Mouse (Mus musculus) thymus, adult 2 months (tissue): Measurements from ENCODE around the gene Wdr75. TPM values are rescaled to one million over a fixed set of nuclear protein-coding genes. Genes with fewer than 3 reads are reported as not detected.

ENCODE experiments used
- DNase-seq: peaks from one replicate; pipeline ENCODE4 v3.0.0; 2021
- H3K27ac ChIP-seq: fragments of 200-500 bp; 2 replicates; pipeline ENCODE4 v1.5.1; 2012; ENCODE audit warnings: low read length, control low read depth; ENCODE audit not compliant: control insufficient read depth, insufficient read depth
- H3K27me3 ChIP-seq: fragments of 200-500 bp; 2 replicates; pipeline ENCODE4 v1.6.1; 2012; ENCODE audit warnings: mild to moderate bottlenecking, low read length, moderate library complexity, mixed read lengths; ENCODE audit not compliant: control insufficient read depth, insufficient read depth
- H3K36me3 ChIP-seq: fragments of 200-500 bp; 2 replicates; pipeline ENCODE4 v1.6.1; 2012; ENCODE audit warnings: mild to moderate bottlenecking, low read length, moderate library complexity; ENCODE audit not compliant: control insufficient read depth, insufficient read depth
- H3K4me1 ChIP-seq: fragments of 200-500 bp; replicated peaks from 2 replicates; pipeline ENCODE4 v1.6.1; 2012; ENCODE audit warnings: low read length; ENCODE audit not compliant: control insufficient read depth, insufficient read depth
- H3K4me3 ChIP-seq: fragments of 200-500 bp; 2 replicates; pipeline ENCODE4 v1.5.1; 2012; ENCODE audit warnings: mild to moderate bottlenecking, low read length, control low read depth, moderate library complexity; ENCODE audit not compliant: control insufficient read depth, insufficient read depth
- CTCF ChIP-seq: fragments of 200-500 bp; IDR thresholded peaks from 2 replicates; pipeline ENCODE4 v1.5.1; 2012; ENCODE audit warnings: mild to moderate bottlenecking, control low read depth, low read length, moderate library complexity, borderline replicate concordance; ENCODE audit not compliant: control insufficient read depth, poor library complexity, insufficient read depth; ENCODE audit errors: extremely low read depth
- POLR2A ChIP-seq: fragments of 200-500 bp; IDR thresholded peaks from 2 replicates; pipeline ENCODE4 v1.6.1; 2012; ENCODE audit warnings: mild to moderate bottlenecking, low read length, control low read depth, moderate library complexity; ENCODE audit not compliant: control insufficient read depth, poor library complexity, insufficient read depth; ENCODE audit errors: extremely low read depth
- WGBS: fragments of 180-500 bp; shearing (Covaris S2); methylation state at CpG from one replicate; pipeline ENCODE4 v1.1.7; 2018; 5-methylcytosine and 5-hydroxymethylcytosine counted together
- polyA plus RNA-seq: library from polyadenylated mRNA; depleted of rRNA; stranded (reverse); fragments of >200 nt; gene quantifications from 2 replicates; pipeline ENCODE4 v1.2.3, GENCODE M21; 2012

The Wdr75 gene
- polyA plus RNA-seq, 1 experiment: 76.2 TPM

GRCm38 (mm10) chr1:45860349-45860748, 65.4 kb downstream of the Wdr75 start:
- DNase-seq: no peak
- Histone ChIP-seq H3K36me3 (no peaks in the 10 kb centered on the region), H3K4me3 (no peak overlapping the region), H3K4me1 (no peaks in the 10 kb centered on the region), H3K27me3 (no peaks in the 10 kb centered on the region), H3K27ac (no peak overlapping the region)
- TF ChIP-seq CTCF (no peak), POLR2A (no peak)
- WGBS: 44% methylated on average over 5 of the region's 5 CpGs

- H3K4me1 ChIP-seq: no peaks in the 10 kb centered on the region
- H3K4me3 ChIP-seq: no peak overlapping the region
These were observed 66.2 kb downstream of the Wdr75 start for GRCm38 (mm10) chr1:45861162-45861561.

GRCm38 (mm10) chr1:45863641-45864040, 68.7 kb downstream of the Wdr75 start:
- Histone ChIP-seq H3K4me3 (no peak overlapping the region), H3K27ac (no peak overlapping the region), H3K27me3 (no peaks in the 10 kb centered on the region), H3K36me3 (no peaks in the 10 kb centered on the region), H3K4me1 (no peaks in the 10 kb centered on the region)
- TF ChIP-seq POLR2A (no peak), CTCF (no peak)
- WGBS: 94% methylated on average over 3 of the region's 3 CpGs
- no peak for DNase-seq

More at GRCm38 (mm10) chr1:45861162-45861561, 66.2 kb downstream of the Wdr75 start:
- H3K36me3 ChIP-seq: no peaks in the 10 kb centered on the region
- DNase-seq: no peak
- H3K27me3 ChIP-seq: no peaks in the 10 kb centered on the region
- TF ChIP-seq POLR2A (no peak), CTCF (no peak)
- H3K27ac ChIP-seq: no peak overlapping the region

GRCm38 (mm10) chr1:45864564-45865014, 69.6 kb downstream of the Wdr75 start:
- DNase-seq: no peak
- WGBS: 66% methylated on average over 4 of the region's 4 CpGs
- Histone ChIP-seq H3K36me3 (no peaks in the 10 kb centered on the region), H3K27me3 (no peaks in the 10 kb centered on the region), H3K4me1 (no peaks in the 10 kb centered on the region), H3K27ac (no peak overlapping the region), H3K4me3 (no peak overlapping the region)
- TF ChIP-seq CTCF (no peak), POLR2A (no peak)

GRCm38 (mm10) chr1:45865316-45865715, 70.3 kb downstream of the Wdr75 start:
- no peak overlapping the region for H3K27ac ChIP-seq
- 65% methylated on average over 1 of the region's 1 CpGs for WGBS
- H3K4me3 ChIP-seq: no peak overlapping the region
- TF ChIP-seq POLR2A (no peak), CTCF (no peak)
- no peaks in the 10 kb centered on the region for H3K36me3 ChIP-seq
- no peaks in the 10 kb centered on the region for H3K27me3 ChIP-seq
- no peaks in the 10 kb centered on the region for H3K4me1 ChIP-seq
- no peak for DNase-seq

GRCm38 (mm10) chr1:45865727-45866126, 70.8 kb downstream of the Wdr75 start:
- Histone ChIP-seq H3K27me3 (no peaks in the 10 kb centered on the region), H3K4me3 (no peak overlapping the region), H3K27ac (no peak overlapping the region), H3K4me1 (no peaks in the 10 kb centered on the region), H3K36me3 (no peaks in the 10 kb centered on the region)
- TF ChIP-seq POLR2A (no peak), CTCF (no peak)
- 12% methylated on average over 5 of the region's 5 CpGs for WGBS
- DNase-seq: no peak
